Mouse (Mus musculus): ENCODE data around the gene Grik4. TPM values are rescaled to one million over a fixed set of nuclear protein-coding genes. Genes with fewer than 3 reads are reported as not detected.

Grik4 gene
- total RNA-seq, 2 experiments from 2014 or later = 1.2 to 1.5 TPM

Small RNAs within 50 kb of the gene (microRNA-seq; reads per million reads assigned to microRNA genes)
- gene Gm27509 (ENCODE audit: borderline number of aligned reads in 2 of 2) = 0 reads per million in 2 experiments

Other genes with a start within 250 kb of the Grik4 start
- 100 to 1,000 TPM; 114 to 125 TPM for gene Arhgef12, start 162.7 kb upstream of the Grik4 start, total RNA-seq (2021)
- 1 to 10 TPM; 4.7 to 4.9 TPM for gene Tmem136, start 172.1 kb upstream of the Grik4 start, total RNA-seq (2021)